Mouse (Mus musculus): ENCODE results near the gene Slc11a2.

GRCm38 (mm10) chr15:100414011-100414410, 10.9 kb downstream of the Slc11a2 start:
- TF ChIP-seq CTCF (IDR thresholded peaks at IDR 0.05; ENCODE audit: low read depth) (no peak), EP300 (optimal IDR thresholded peaks at IDR 0.05) (no peak)

Measured in stomach, postnatal 0 days (tissue).